Mouse (Mus musculus): ENCODE measurements around the gene Xrcc3. TPM values are rescaled to one million over a fixed set of nuclear protein-coding genes. Genes with fewer than 3 reads are reported as not detected.

Gene Xrcc3
- polyA plus RNA-seq, 1 experiment: 6.0 TPM

DNA sequence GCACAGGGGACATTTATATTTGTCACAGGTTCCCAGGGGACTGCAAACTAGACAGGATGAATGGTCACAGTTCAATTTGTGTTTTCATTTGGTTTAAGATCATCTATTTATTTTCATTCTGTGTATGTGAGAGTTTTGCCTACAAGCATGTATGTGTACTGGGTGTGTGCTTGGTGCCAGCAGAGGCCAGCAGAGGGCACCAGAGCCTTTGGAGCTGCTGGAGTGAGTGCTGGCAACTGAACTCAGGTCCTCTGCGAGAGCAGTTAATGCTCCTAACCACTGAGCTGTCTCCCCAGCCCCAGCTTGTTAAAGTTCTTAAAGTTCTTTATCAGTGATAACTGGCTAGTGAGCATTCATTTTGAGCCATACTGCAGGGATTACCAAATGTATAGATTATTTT is 34.1 kb downstream of the Xrcc3 start:
- 91% methylated on average over 1 of the region's 1 CpGs for WGBS
- no peaks in the 10 kb centered on the region; the same call in 1 of the 2 replicates for H3K36me3 ChIP-seq (ENCODE audit: control insufficient read depth, insufficient read depth, low read length)
- no peak overlapping the region for H3K27ac ChIP-seq (ENCODE audit: insufficient read depth, low read depth, low read length)

GRCm38 (mm10) chr12:111777919-111778318 is 35.8 kb downstream of the Xrcc3 start:
- Histone ChIP-seq H3K4me1 (ENCODE audit: control insufficient read depth, insufficient read depth, low read length) (no peaks in the 10 kb centered on the region), H3K27me3 (replicated peaks; ENCODE audit: control insufficient read depth, insufficient read depth, low read length) (no peaks in the 10 kb centered on the region), H3K27ac (ENCODE audit: insufficient read depth, low read depth, low read length) (no peak overlapping the region), H3K4me3 (ENCODE audit: insufficient read depth, low read depth, low read length) (no peak overlapping the region), H3K36me3 (ENCODE audit: control insufficient read depth, insufficient read depth, low read length) (peaks cover 3% of the 10 kb centered on the region; the same call in 1 of the 2 replicates)
- no peak for TF ChIP-seq POLR2A (IDR thresholded peaks at IDR 0.05; ENCODE audit: low read depth, low read length)
- 71% methylated on average over 13 of the region's 13 CpGs for WGBS
- DNase-seq: no peak

More for the DNA sequence above, 34.1 kb downstream of the Xrcc3 start:
- Histone ChIP-seq H3K4me1 (ENCODE audit: control insufficient read depth, insufficient read depth, low read length) (no peaks in the 10 kb centered on the region), H3K4me3 (ENCODE audit: insufficient read depth, low read depth, low read length) (no peak overlapping the region), H3K27me3 (replicated peaks; ENCODE audit: control insufficient read depth, insufficient read depth, low read length) (no peaks in the 10 kb centered on the region)
- TF ChIP-seq CTCF (conservative IDR thresholded peaks at IDR 0.05; ENCODE audit: insufficient read depth, insufficient read length, low read depth, low read length): peak; percentile 46
- TF ChIP-seq POLR2A (IDR thresholded peaks at IDR 0.05; ENCODE audit: low read depth, low read length): no peak
- DNase-seq: no peak

DNA sequence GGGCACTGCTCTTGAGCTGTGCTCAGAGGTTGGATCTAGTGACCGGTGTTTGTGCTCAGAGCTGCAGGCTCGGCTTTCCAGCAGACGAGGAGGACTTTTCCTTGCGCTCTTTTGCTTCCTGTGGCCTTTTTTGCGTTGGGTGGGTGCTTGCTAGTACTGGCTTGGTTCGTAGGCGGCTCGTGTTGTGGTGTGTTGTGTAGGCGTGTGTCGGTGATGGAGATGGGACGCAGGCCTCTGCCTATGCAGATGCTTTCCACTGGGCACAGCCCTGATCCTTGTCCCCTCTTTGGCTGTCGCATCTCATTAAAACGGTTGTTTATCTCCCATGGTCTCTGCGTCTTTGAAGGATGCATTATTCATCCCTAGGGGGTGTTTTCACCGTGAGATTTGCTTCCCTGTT is 38.8 kb downstream of the Xrcc3 start:
- 80% methylated on average over 15 of the region's 15 CpGs for WGBS
- TF ChIP-seq POLR2A (IDR thresholded peaks at IDR 0.05; ENCODE audit: low read depth, low read length): no peak
- no peak for TF ChIP-seq CTCF (conservative IDR thresholded peaks at IDR 0.05; ENCODE audit: insufficient read depth, insufficient read length, low read depth, low read length)
- no peaks in the 10 kb centered on the region for H3K27me3 ChIP-seq (replicated peaks; ENCODE audit: control insufficient read depth, insufficient read depth, low read length)
- no peak overlapping the region for H3K27ac ChIP-seq (ENCODE audit: insufficient read depth, low read depth, low read length)
- H3K4me1 ChIP-seq (ENCODE audit: control insufficient read depth, insufficient read depth, low read length): peaks cover 8% of the 10 kb centered on the region; the same call in 1 of the 2 replicates
- no peak for DNase-seq
- H3K36me3 ChIP-seq (ENCODE audit: control insufficient read depth, insufficient read depth, low read length): peaks cover 3% of the 10 kb centered on the region; the same call in 1 of the 2 replicates
- no peak overlapping the region for H3K4me3 ChIP-seq (ENCODE audit: insufficient read depth, low read depth, low read length)

- Histone ChIP-seq H3K36me3 (ENCODE audit: control insufficient read depth, insufficient read depth, low read length) (peaks cover 3% of the 10 kb centered on the region; the same call in 1 of the 2 replicates), H3K4me3 (ENCODE audit: insufficient read depth, low read depth, low read length) (no peak overlapping the region), H3K27ac (ENCODE audit: insufficient read depth, low read depth, low read length) (no peak overlapping the region), H3K4me1 (ENCODE audit: control insufficient read depth, insufficient read depth, low read length) (peaks cover 8% of the 10 kb centered on the region; the same call in 1 of the 2 replicates), H3K27me3 (replicated peaks; ENCODE audit: control insufficient read depth, insufficient read depth, low read length) (no peaks in the 10 kb centered on the region)
- DNase-seq: no peak
- TF ChIP-seq CTCF (conservative IDR thresholded peaks at IDR 0.05; ENCODE audit: insufficient read depth, insufficient read length, low read depth, low read length) (no peak), POLR2A (IDR thresholded peaks at IDR 0.05; ENCODE audit: low read depth, low read length) (no peak)
- 78% methylated on average over 16 of the region's 16 CpGs for WGBS
These were observed 39.5 kb downstream of the Xrcc3 start for GRCm38 (mm10) chr12:111774156-111774555.

GRCm38 (mm10) chr12:111770651-111771050 is 43.0 kb downstream of the Xrcc3 start:
- 57% methylated on average over 10 of the region's 10 CpGs for WGBS
- H3K27ac ChIP-seq (ENCODE audit: insufficient read depth, low read depth, low read length): 0 out of 2 replicates have a peak overlapping the region, but pooled peaks have one; percentile 17
- TF ChIP-seq CTCF (conservative IDR thresholded peaks at IDR 0.05; ENCODE audit: insufficient read depth, insufficient read length, low read depth, low read length) (no peak), POLR2A (IDR thresholded peaks at IDR 0.05; ENCODE audit: low read depth, low read length) (no peak)

GRCm38 (mm10) chr12:111769816-111770577 is 43.7 kb downstream of the Xrcc3 start:
- no peaks in the 10 kb centered on the region for H3K27me3 ChIP-seq (replicated peaks; ENCODE audit: control insufficient read depth, insufficient read depth, low read length)
- H3K36me3 ChIP-seq (ENCODE audit: control insufficient read depth, insufficient read depth, low read length): peaks cover 3% of the 10 kb centered on the region; the same call in 1 of the 2 replicates
- DNase-seq: no peak
- H3K4me3 ChIP-seq (ENCODE audit: insufficient read depth, low read depth, low read length): no peak overlapping the region
- H3K27ac ChIP-seq (ENCODE audit: insufficient read depth, low read depth, low read length): no peak overlapping the region
- 67% methylated on average over 8 of the region's 9 CpGs for WGBS
- TF ChIP-seq CTCF (conservative IDR thresholded peaks at IDR 0.05; ENCODE audit: insufficient read depth, insufficient read length, low read depth, low read length): no peak
- TF ChIP-seq POLR2A (IDR thresholded peaks at IDR 0.05; ENCODE audit: low read depth, low read length): no peak
- peaks cover 24% of the 10 kb centered on the region; the same call in 1 of the 2 replicates for H3K4me1 ChIP-seq (ENCODE audit: control insufficient read depth, insufficient read depth, low read length)

More at GRCm38 (mm10) chr12:111770651-111771050, 43.0 kb downstream of the Xrcc3 start:
- Histone ChIP-seq H3K27me3 (replicated peaks; ENCODE audit: control insufficient read depth, insufficient read depth, low read length) (no peaks in the 10 kb centered on the region), H3K4me3 (ENCODE audit: insufficient read depth, low read depth, low read length) (no peak overlapping the region), H3K4me1 (ENCODE audit: control insufficient read depth, insufficient read depth, low read length) (peaks cover 22% of the 10 kb centered on the region; the same call in 1 of the 2 replicates), H3K36me3 (ENCODE audit: control insufficient read depth, insufficient read depth, low read length) (peaks cover 3% of the 10 kb centered on the region; the same call in 1 of the 2 replicates)
- DNase-seq: peak; percentile 75

- H3K27ac ChIP-seq (ENCODE audit: insufficient read depth, low read depth, low read length): no peak overlapping the region
- no peak overlapping the region for H3K4me3 ChIP-seq (ENCODE audit: insufficient read depth, low read depth, low read length)
- H3K36me3 ChIP-seq (ENCODE audit: control insufficient read depth, insufficient read depth, low read length): peaks cover 1% of the 10 kb centered on the region; the same call in 1 of the 2 replicates
- peak; percentile 77 for DNase-seq
- H3K4me1 ChIP-seq (ENCODE audit: control insufficient read depth, insufficient read depth, low read length): peaks cover 24% of the 10 kb centered on the region; the same call in 1 of the 2 replicates
- no peaks in the 10 kb centered on the region for H3K27me3 ChIP-seq (replicated peaks; ENCODE audit: control insufficient read depth, insufficient read depth, low read length)
- TF ChIP-seq POLR2A (IDR thresholded peaks at IDR 0.05; ENCODE audit: low read depth, low read length) (no peak), CTCF (conservative IDR thresholded peaks at IDR 0.05; ENCODE audit: insufficient read depth, insufficient read length, low read depth, low read length) (peak; percentile 37)
- 35% methylated on average over 10 of the region's 10 CpGs for WGBS
These were observed 44.4 kb downstream of the Xrcc3 start for GRCm38 (mm10) chr12:111769306-111769705.
